Mouse (Mus musculus) adrenal gland, adult (tissue): ENCODE measurements around the gene Fgfr1op2.
"Not testable (repeated sequence)": the region's sequence is repeated elsewhere in the genome, so short reads cannot be mapped to it uniquely, and the experiment has no call there.

ENCODE experiments used
- DNase-seq, 2 experiments: peaks; one replicate each; pipeline ENCODE4 v3.0.0; 2022 to 2023; ENCODE audit warnings: low spot score in 1 of 2; ENCODE audit not compliant: inconsistent age in 2 of 2

Fgfr1op2 gene

GRCm38 (mm10) chr6:146576903-146577302, at the start of gene Fgfr1op2:
Gene Fgfr1op2, plus strand, starts transcription at chr6:146577203.
- DNase-seq, result no peak

- no peak for DNase-seq
Measured at GRCm38 (mm10) chr6:146527537-146527936, 49.5 kb upstream of the Fgfr1op2 start.

GRCm38 (mm10) chr6:146530363-146530762, 46.6 kb upstream of the Fgfr1op2 start:
- no peak for DNase-seq

DNA sequence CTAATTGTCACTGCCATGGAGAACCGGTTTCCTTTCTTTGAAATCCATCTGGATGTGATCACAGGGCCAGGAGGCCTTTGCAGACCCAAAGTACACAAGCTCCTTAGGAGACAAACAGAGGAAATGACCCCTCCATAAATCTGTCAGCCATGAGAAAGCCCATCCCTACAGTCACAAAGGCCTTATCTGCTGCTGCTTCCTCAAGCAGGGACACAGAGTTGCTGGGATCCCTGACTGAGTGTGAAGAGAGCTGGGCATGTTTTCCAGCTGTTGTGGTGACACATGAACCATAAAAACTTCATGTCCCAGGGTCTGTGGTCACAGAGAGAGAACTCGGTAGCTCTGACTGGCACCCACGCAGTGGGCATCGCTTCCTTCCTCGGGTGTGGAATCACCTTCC, 46.2 kb upstream of the Fgfr1op2 start:
- peak; percentile 30 to 56 for DNase-seq

DNA sequence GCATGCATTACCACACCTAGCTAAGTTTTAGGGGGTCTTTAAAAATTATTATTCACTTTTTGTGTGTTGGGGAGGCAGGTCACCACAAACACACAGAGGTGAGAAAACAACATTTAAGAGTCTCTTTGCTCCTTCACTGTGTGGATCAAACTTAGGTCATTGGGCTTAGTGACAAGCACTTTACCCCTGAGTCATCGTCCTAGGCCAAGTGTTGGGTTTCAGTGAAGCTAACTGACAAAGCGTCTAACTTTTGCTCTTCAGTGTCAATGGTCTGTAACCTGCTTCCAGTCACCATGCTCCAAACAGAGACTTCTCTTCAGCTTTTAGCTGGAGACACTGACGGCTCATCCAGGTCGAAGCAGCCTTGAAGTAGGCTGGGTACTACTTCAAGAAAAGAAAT, 43.9 kb upstream of the Fgfr1op2 start:
- DNase-seq, result no peak

GRCm38 (mm10) chr6:146535501-146535900, 41.5 kb upstream of the Fgfr1op2 start:
- DNase-seq, result no peak

GRCm38 (mm10) chr6:146537111-146537510, 39.9 kb upstream of the Fgfr1op2 start:
- DNase-seq, result no peak

- no peak for DNase-seq
Measured at GRCm38 (mm10) chr6:146538071-146538470, 38.9 kb upstream of the Fgfr1op2 start.

- DNase-seq, result no peak
Measured at GRCm38 (mm10) chr6:146538661-146539060, 38.3 kb upstream of the Fgfr1op2 start.

DNA sequence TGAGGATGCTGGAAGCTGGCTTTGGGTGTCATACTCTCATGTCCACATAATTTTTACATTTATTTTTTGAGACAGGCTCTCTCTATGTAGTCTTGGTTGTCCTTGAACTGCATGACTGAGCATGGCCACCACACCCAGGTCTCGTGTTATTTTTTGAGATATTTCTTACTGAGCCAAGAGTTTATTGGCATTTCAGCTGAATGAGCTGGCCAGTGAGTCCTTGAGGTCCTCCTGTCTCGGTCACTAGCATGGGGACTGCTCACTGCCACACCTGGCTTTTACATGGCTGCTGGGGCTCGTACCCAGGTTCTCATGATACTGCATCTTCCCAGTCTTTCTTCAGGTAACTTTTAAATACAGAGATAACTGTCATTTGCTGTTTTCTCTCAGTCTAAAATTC, 36.6 kb upstream of the Fgfr1op2 start:
- DNase-seq, result peak; percentile 24 to 66

GRCm38 (mm10) chr6:146544622-146545021, 32.4 kb upstream of the Fgfr1op2 start:
- no peak for DNase-seq

- no peak for DNase-seq
Measured at GRCm38 (mm10) chr6:146545289-146545865, 31.6 kb upstream of the Fgfr1op2 start.

DNA sequence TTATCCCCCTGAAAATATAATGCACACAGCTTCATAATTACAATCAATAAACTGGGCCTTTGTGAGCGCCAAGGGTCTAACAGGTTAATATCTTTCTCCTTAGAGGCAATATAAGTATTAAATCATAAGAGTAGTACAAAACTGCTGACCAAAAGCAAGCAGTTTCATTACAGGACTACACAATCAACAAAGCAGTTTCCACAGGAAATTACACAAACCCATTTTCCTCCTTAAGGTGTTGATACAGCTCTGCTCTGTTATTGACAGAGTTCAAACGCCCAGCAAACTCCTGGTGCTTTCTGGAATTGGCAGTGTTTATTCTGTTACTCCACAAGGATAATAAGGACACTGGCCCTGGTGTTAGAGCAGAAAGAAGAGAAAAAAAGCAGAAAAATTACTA, 26.6 kb upstream of the Fgfr1op2 start:
- DNase-seq, result no peak

- no peak for DNase-seq
Measured at GRCm38 (mm10) chr6:146551326-146551725, 25.7 kb upstream of the Fgfr1op2 start.

DNA sequence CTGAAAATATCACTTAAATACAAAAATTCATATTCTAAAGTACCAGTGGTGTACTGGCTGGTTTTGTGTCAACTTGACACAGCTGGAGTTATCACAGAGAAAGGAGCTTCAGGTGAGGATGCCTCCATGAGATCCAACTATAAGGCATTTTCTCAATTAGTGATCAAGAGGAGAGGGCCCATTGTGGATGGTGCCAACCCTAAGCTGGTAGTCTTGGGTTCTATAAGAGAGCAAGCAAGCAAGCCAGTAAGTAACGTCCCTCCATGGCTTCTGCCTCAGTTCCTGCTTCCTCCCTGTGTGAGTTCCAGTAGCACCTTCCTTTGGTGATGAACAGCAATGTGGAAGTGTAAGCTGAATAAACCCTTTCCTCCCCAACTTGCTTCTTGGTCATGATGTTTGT, 14.5 kb upstream of the Fgfr1op2 start:
- not testable (repeated sequence) for DNase-seq

DNA sequence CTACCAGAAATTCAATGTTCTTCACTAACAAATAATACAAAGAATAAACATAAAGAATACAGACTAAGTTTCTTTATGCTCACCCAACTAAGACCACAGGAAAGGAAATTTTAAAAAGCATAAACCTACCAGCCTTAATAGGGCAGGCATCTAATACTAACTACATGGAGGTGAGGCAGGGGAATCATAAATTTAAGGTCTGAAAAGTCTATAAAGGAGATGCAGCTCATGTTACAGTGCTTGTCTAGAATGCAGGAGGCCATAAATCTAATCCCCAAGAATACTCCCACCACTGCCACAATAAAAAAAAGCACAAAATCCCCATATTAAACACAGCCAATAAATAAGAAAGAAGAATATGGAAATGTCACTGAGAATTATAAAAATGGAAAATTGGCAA, 4.9 kb upstream of the Fgfr1op2 start:
- DNase-seq, result no peak

- DNase-seq, result peak; percentile 98 to 99
Measured at GRCm38 (mm10) chr6:146577310-146578109, 507 bp downstream of the Fgfr1op2 start, which contains the start of gene Ints13. Gene Ints13, minus strand, starts transcription at chr6:146577835.

GRCm38 (mm10) chr6:146578111-146578531, 1.1 kb downstream of the Fgfr1op2 start:
- peak; percentile 84 to 94 for DNase-seq

DNA sequence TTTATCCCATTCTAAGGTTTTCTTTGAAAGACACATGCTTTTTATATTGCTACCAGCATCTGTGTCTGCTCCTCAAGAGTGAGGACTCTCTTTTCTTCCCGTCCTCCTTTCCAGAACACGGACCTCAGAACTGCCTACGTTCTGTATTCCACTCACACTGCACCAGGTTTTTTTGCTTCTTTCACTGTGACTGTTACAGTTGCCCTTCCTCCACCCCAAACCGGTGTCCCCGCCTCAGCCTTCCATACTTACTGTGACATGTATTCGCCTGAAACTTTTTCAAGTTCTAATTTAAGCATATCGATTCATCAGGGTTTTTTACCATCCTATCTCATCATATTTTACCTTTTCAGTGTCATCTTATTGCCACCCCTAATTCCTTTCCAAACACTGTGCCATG, 1.6 kb downstream of the Fgfr1op2 start:
- peak; percentile 23 to 73 for DNase-seq

- DNase-seq, result no peak
Measured at GRCm38 (mm10) chr6:146580381-146580926, 3.5 kb downstream of the Fgfr1op2 start.

GRCm38 (mm10) chr6:146583366-146584046, 6.5 kb downstream of the Fgfr1op2 start:
- DNase-seq, result no peak

DNA sequence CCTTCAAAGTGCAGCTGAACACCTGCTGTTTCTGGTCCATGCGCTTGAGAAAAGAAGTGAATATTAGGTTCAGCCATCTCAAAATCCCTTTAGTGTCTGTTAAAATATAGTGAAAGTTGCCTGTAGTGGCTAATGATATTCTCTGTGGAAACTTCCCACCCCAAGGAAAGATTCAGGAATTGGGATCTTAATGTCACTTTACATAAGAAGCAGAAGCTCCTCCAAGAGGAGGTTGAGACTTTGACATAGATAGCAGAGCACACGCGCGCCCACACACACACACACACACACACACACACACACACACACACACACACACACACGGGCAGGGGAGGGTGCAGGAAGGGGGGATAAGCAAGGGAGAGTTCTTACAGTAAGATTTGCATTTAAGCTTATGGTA, 8.1 kb downstream of the Fgfr1op2 start:
- no peak for DNase-seq
